Mouse (Mus musculus) left cerebral cortex, adult 18-20 months (tissue): ENCODE measurements around the gene Emd. TPM values are rescaled to one million over a fixed set of nuclear protein-coding genes. Genes with fewer than 3 reads are reported as not detected.
"Not testable (repeated sequence)": the region's sequence is repeated elsewhere in the genome, so short reads cannot be mapped to it uniquely, and the experiment has no call there.

Experiments
- DNase-seq, 2 experiments: peaks; one replicate each; pipeline ENCODE4 v3.0.0; 2021 to 2022; ENCODE audit warnings: low spot score in 2 of 2, mixed read lengths in 1 of 2
- long read RNA-seq, 2 experiments: library from polyadenylated mRNA; stranded (forward); transcript quantifications; one replicate each; pipeline ENCODE4 v2.0.0; 2021
- total RNA-seq, 2 experiments: library from RNA; stranded (reverse); gene quantifications; 2 replicates each; pipeline ENCODE4 v1.2.3; 2021

Gene Emd
- total RNA-seq = 10 to 100 TPM; 35.3 to 39.6 TPM
- long read RNA-seq, experiment 1, transcript Emd-201 (6 exons, 1,595 nt) = major isoform, 6 of 8 reads
- long read RNA-seq, experiment 1, partial matches to known transcripts = 2 of 8 reads
- long read RNA-seq, experiment 1, other reads (novel, unspliced or antisense) = 0 of 8 reads
- long read RNA-seq, experiment 2, partial matches to known transcripts = 1 of 4 reads
- long read RNA-seq, experiment 2, other reads (novel, unspliced or antisense) = 0 of 4 reads

GRCm38 (mm10) chrX:74254153-74254887 is at the start of gene Emd:
Emd (plus strand) TSS chrX:74254687.
- peak; percentile 76 to 87 for DNase-seq

- no peak for DNase-seq
These were observed 36.0 kb upstream of the Emd start for GRCm38 (mm10) chrX:74218496-74218895.

GRCm38 (mm10) chrX:74219449-74219848 is 35.0 kb upstream of the Emd start:
- no peak for DNase-seq

GRCm38 (mm10) chrX:74220099-74220498 is 34.4 kb upstream of the Emd start:
- not testable (repeated sequence) for DNase-seq

GRCm38 (mm10) chrX:74230038-74230437 is 24.4 kb upstream of the Emd start:
- no peak for DNase-seq

GRCm38 (mm10) chrX:74233196-74233595 is 21.3 kb upstream of the Emd start:
- no peak for DNase-seq

GRCm38 (mm10) chrX:74240332-74240731 is 14.2 kb upstream of the Emd start:
- DNase-seq = no peak

GRCm38 (mm10) chrX:74243396-74243795 is 11.1 kb upstream of the Emd start:
- no peak for DNase-seq

- DNase-seq = no peak
These were observed 10.7 kb upstream of the Emd start for GRCm38 (mm10) chrX:74243807-74244206.

GRCm38 (mm10) chrX:74244614-74245083 is 9.8 kb upstream of the Emd start:
- no peak for DNase-seq

- DNase-seq = no peak
These were observed 9.4 kb upstream of the Emd start for GRCm38 (mm10) chrX:74245107-74245506.

- peak; percentile 47 to 54 for DNase-seq
These were observed 8.8 kb upstream of the Emd start for GRCm38 (mm10) chrX:74245687-74246086.

- DNase-seq = peak; percentile 75 to 82
These were observed 8.2 kb upstream of the Emd start for GRCm38 (mm10) chrX:74246213-74246681.

GRCm38 (mm10) chrX:74246693-74247092 is 7.8 kb upstream of the Emd start:
- DNase-seq = peak in 1 of 2 experiments; percentile 8

- DNase-seq = peak; percentile 36 to 53
These were observed 5.8 kb upstream of the Emd start for GRCm38 (mm10) chrX:74248651-74249050.

GRCm38 (mm10) chrX:74249615-74250014 is 4.9 kb upstream of the Emd start, which contains the start of gene Flna:
Flna (minus strand) TSS chrX:74249820.
- peak; percentile 48 to 63 for DNase-seq

GRCm38 (mm10) chrX:74254888-74255565 is 540 bp downstream of the Emd start:
- DNase-seq = no peak

- no peak for DNase-seq
These were observed 3.3 kb downstream of the Emd start for GRCm38 (mm10) chrX:74257746-74258145.

- DNase-seq = no peak
These were observed 15.2 kb downstream of the Emd start for GRCm38 (mm10) chrX:74269736-74270061.

GRCm38 (mm10) chrX:74270062-74270901 is 15.8 kb downstream of the Emd start, which contains the start of gene Rpl10:
Rpl10 (plus strand) TSS chrX:74270812.
- DNase-seq = peak; percentile 83 to 85
